Mouse (Mus musculus): Measurements from ENCODE around the gene Rbm39. TPM values are rescaled to one million over a fixed set of nuclear protein-coding genes. Genes with fewer than 3 reads are reported as not detected.
A peak's percentile ranks its signal among the peaks of the same experiment; 100 is the strongest.
"Not testable (repeated sequence)": the region's sequence is repeated elsewhere in the genome, so short reads cannot be mapped to it uniquely, and the experiment has no call there.

Gene Rbm39
- total RNA-seq, 2 experiments from 2014 or later, result 279 to 290 TPM

GRCm38 (mm10) chr2:156123731-156124130, 56.3 kb downstream of the Rbm39 start:
- no peak for DNase-seq (ENCODE audit: low spot score in 2 of 2)
- intact Hi-C loops (cut with DNase I), result no loop called here

- DNase-seq (ENCODE audit: low spot score in 2 of 2), result no peak
- intact Hi-C loops (cut with DNase I), result no loop called here
Observed at GRCm38 (mm10) chr2:156119566-156119965, 60.5 kb downstream of the Rbm39 start.

GRCm38 (mm10) chr2:156112080-156112423, 68.0 kb downstream of the Rbm39 start:
- DNase-seq (ENCODE audit: low spot score in 2 of 2); intact Hi-C loops (cut with DNase I): not testable (repeated sequence)

- intact Hi-C loops (cut with DNase I), result loop anchor here (2.0 kb wide), 2 partner anchors 31 to 103 kb away; partner anchors contain the start of gene Ergic3
- peak; percentile 92 to 93 for DNase-seq (ENCODE audit: low spot score in 2 of 2)
Observed at GRCm38 (mm10) chr2:156111358-156112079, 68.5 kb downstream of the Rbm39 start, which contains the start of the genes Cpne1 and Rbm12. Gene Cpne1, minus strand, starts transcription at chr2:156111965. Gene Rbm12, minus strand, starts transcription at chr2:156111978.

- intact Hi-C loops (cut with DNase I), result loop anchor here (2.0 kb wide), 2 partner anchors 32 to 102 kb away; partner anchors contain the start of gene Ergic3
- DNase-seq (ENCODE audit: low spot score in 2 of 2), result peak; percentile 30 to 34
Observed at GRCm38 (mm10) chr2:156110627-156111357, 69.2 kb downstream of the Rbm39 start.

Other genes with a start within 250 kb of the Rbm39 start
- gene Uqcc1, start 249.9 kb downstream of the Rbm39 start, total RNA-seq (2021), result 10 to 100 TPM; 59.7 to 61.8 TPM
- gene Gm15557, start 239.5 kb downstream of the Rbm39 start, total RNA-seq (2021), result not detected
- gene Gdf5, start 234.9 kb downstream of the Rbm39 start, total RNA-seq (2021), result under 1 TPM in 1 of 2 experiments, not detected in 1; 0.23 TPM
- gene Cep250, start 223.8 kb downstream of the Rbm39 start, total RNA-seq (2021), result 10 to 100 TPM; 15.8 to 18.4 TPM
- 1 to 10 TPM; 1.5 to 2.1 TPM for gene 6430550D23Rik, start 172.3 kb downstream of the Rbm39 start, total RNA-seq (2021)
- gene Ergic3, start 172.2 kb downstream of the Rbm39 start, total RNA-seq (2021), result 100 to 1,000 TPM; 199 to 206 TPM
- gene Fer1l4, start 127.3 kb downstream of the Rbm39 start, total RNA-seq (2021), result not detected
- gene Spag4, start 115.1 kb downstream of the Rbm39 start, total RNA-seq (2021), result 1 to 10 TPM; 3.6 to 4.2 TPM
- gene Cpne1, start 68.3 kb downstream of the Rbm39 start, total RNA-seq (2021), result 10 to 100 TPM; 22.5 to 30.3 TPM
- gene Rbm12, start 68.3 kb downstream of the Rbm39 start, total RNA-seq (2021), result 10 to 100 TPM; 22.4 to 24.6 TPM
- gene Gm28036, start 53.1 kb downstream of the Rbm39 start, total RNA-seq (2021), result 10 to 100 TPM; 19.1 to 22.0 TPM
- 100 to 1,000 TPM; 168 to 181 TPM for gene Romo1, start 36.2 kb downstream of the Rbm39 start, total RNA-seq (2021)
- 10 to 100 TPM; 37.8 to 42.7 TPM for gene Nfs1, start 36.1 kb downstream of the Rbm39 start, total RNA-seq (2021)
- 10 to 100 TPM; 68.3 to 76.5 TPM for gene Phf20, start 16.2 kb upstream of the Rbm39 start, total RNA-seq (2021)
- 1 to 10 TPM; 5.4 to 5.5 TPM for gene Cnbd2, start 132.1 kb upstream of the Rbm39 start, total RNA-seq (2021)
- 10 to 100 TPM; 86.0 to 89.2 TPM for gene Scand1, start 132.5 kb upstream of the Rbm39 start, total RNA-seq (2021)
- 100 to 1,000 TPM; 349 to 370 TPM for gene Epb41l1, start 240.7 kb upstream of the Rbm39 start, total RNA-seq (2021)